Mouse (Mus musculus): ENCODE measurements around the gene Lhb. TPM values are rescaled to one million over a fixed set of nuclear protein-coding genes. Genes with fewer than 3 reads are reported as not detected.

Gene Lhb
- 0.37 and 0.48 TPM in 2 replicates for polyA plus RNA-seq (2015; fragmentation: Nextera tagmentation; extraction: Ambion mirVana)

GRCm38 (mm10) chr7:45420615-45420919 lies at the start of gene Lhb:
Lhb (plus strand) TSS chr7:45420820.

GRCm38 (mm10) chr7:45395578-45396336 lies 24.9 kb upstream of the Lhb start, which contains the start of gene Snrnp70:
Snrnp70 (minus strand) TSS chr7:45395742.

GRCm38 (mm10) chr7:45405091-45406075 lies 15.2 kb upstream of the Lhb start, which contains the start of gene Kcna7:
Kcna7 (plus strand) TSS chr7:45405653.

GRCm38 (mm10) chr7:45413113-45413863 lies 7.3 kb upstream of the Lhb start, which contains the start of gene Ntf5:
Ntf5 (plus strand) TSS chr7:45413695.

GRCm38 (mm10) chr7:45434203-45435015 lies 13.8 kb downstream of the Lhb start, which contains the start of gene Gys1:
Gys1 (plus strand) TSS chr7:45434844.

GRCm38 (mm10) chr7:45437521-45438276 lies 17.1 kb downstream of the Lhb start, which contains the start of gene Ruvbl2:
Ruvbl2 (minus strand) TSS chr7:45438096.

GRCm38 (mm10) chr7:45459564-45460140 lies 39.0 kb downstream of the Lhb start, which contains the start of gene Ftl1:
Ftl1 (minus strand) TSS chr7:45459884.

GRCm38 (mm10) chr7:45466283-45467089 lies 45.9 kb downstream of the Lhb start, which contains the start of gene Bax:
Bax (minus strand) TSS chr7:45466898.

Small RNA genes lying within 50 kb of the gene (microRNA-seq; reads per million reads assigned to microRNA genes)
- not detected for gene Gm22133

Other genes starting within 250 kb of the Lhb start
- gene Gfy, start 241.3 kb upstream of the Lhb start, polyA plus RNA-seq (2015; fragmentation: Nextera tagmentation; extraction: Ambion mirVana) = not detected in 2 replicates
- not detected in 2 replicates for gene Pth2, start 239.8 kb upstream of the Lhb start, polyA plus RNA-seq (2015; fragmentation: Nextera tagmentation; extraction: Ambion mirVana)
- gene Ccdc155, start 215.9 kb upstream of the Lhb start, polyA plus RNA-seq (2015; fragmentation: Nextera tagmentation; extraction: Ambion mirVana) = 0.42 and 0.50 TPM in 2 replicates
- 27.6 and 29.1 TPM in 2 replicates for gene Dkkl1, start 208.7 kb upstream of the Lhb start, polyA plus RNA-seq (2015; fragmentation: Nextera tagmentation; extraction: Ambion mirVana)
- gene Tead2, start 205.1 kb upstream of the Lhb start, polyA plus RNA-seq (2015; fragmentation: Nextera tagmentation; extraction: Ambion mirVana) = 18.3 and 18.6 TPM in 2 replicates
- 3.1 and 4.6 TPM in 2 replicates for gene Cd37, start 181.7 kb upstream of the Lhb start, polyA plus RNA-seq (2015; fragmentation: Nextera tagmentation; extraction: Ambion mirVana)
- 2.2 and 2.6 TPM in 2 replicates for gene Slc6a16, start 179.7 kb upstream of the Lhb start, polyA plus RNA-seq (2015; fragmentation: Nextera tagmentation; extraction: Ambion mirVana)
- not detected in 2 replicates for gene Slc6a21, start 143.3 kb upstream of the Lhb start, polyA plus RNA-seq (2015; fragmentation: Nextera tagmentation; extraction: Ambion mirVana)
- 11.8 and 12.6 TPM in 2 replicates for gene Trpm4, start 87.0 kb upstream of the Lhb start, polyA plus RNA-seq (2015; fragmentation: Nextera tagmentation; extraction: Ambion mirVana)
- gene Hrc, start 85.5 kb upstream of the Lhb start, polyA plus RNA-seq (2015; fragmentation: Nextera tagmentation; extraction: Ambion mirVana) = 0.52 and 0.62 TPM in 2 replicates
- gene Ppfia3, start 53.8 kb upstream of the Lhb start, polyA plus RNA-seq (2015; fragmentation: Nextera tagmentation; extraction: Ambion mirVana) = 33.9 and 35.6 TPM in 2 replicates
- gene Lin7b, start 50.2 kb upstream of the Lhb start, polyA plus RNA-seq (2015; fragmentation: Nextera tagmentation; extraction: Ambion mirVana) = 111 and 123 TPM in 2 replicates
- 146 and 152 TPM in 2 replicates for gene Snrnp70, start 25.1 kb upstream of the Lhb start, polyA plus RNA-seq (2015; fragmentation: Nextera tagmentation; extraction: Ambion mirVana)
- gene Kcna7, start 15.2 kb upstream of the Lhb start, polyA plus RNA-seq (2015; fragmentation: Nextera tagmentation; extraction: Ambion mirVana) = not detected in 2 replicates
- 0.10 TPM in 1 of 2 replicates, not detected in the other for gene Ntf5, start 7.1 kb upstream of the Lhb start, polyA plus RNA-seq (2015; fragmentation: Nextera tagmentation; extraction: Ambion mirVana)
- gene Gys1, start 14.0 kb downstream of the Lhb start, polyA plus RNA-seq (2015; fragmentation: Nextera tagmentation; extraction: Ambion mirVana) = 16.4 and 18.9 TPM in 2 replicates
- 83.2 and 91.0 TPM in 2 replicates for gene Ruvbl2, start 17.3 kb downstream of the Lhb start, polyA plus RNA-seq (2015; fragmentation: Nextera tagmentation; extraction: Ambion mirVana)
- gene Ftl1, start 39.1 kb downstream of the Lhb start, polyA plus RNA-seq (2015; fragmentation: Nextera tagmentation; extraction: Ambion mirVana) = 3,929 and 4,285 TPM in 2 replicates
- gene Bax, start 46.1 kb downstream of the Lhb start, polyA plus RNA-seq (2015; fragmentation: Nextera tagmentation; extraction: Ambion mirVana) = 248 and 251 TPM in 2 replicates
- gene Tulp2, start 61.1 kb downstream of the Lhb start, polyA plus RNA-seq (2015; fragmentation: Nextera tagmentation; extraction: Ambion mirVana) = 0.29 and 0.49 TPM in 2 replicates
- not detected in 2 replicates for gene Gm45808, start 66.0 kb downstream of the Lhb start, polyA plus RNA-seq (2015; fragmentation: Nextera tagmentation; extraction: Ambion mirVana)
- gene Dhdh, start 68.0 kb downstream of the Lhb start, polyA plus RNA-seq (2015; fragmentation: Nextera tagmentation; extraction: Ambion mirVana) = 5.4 and 5.5 TPM in 2 replicates
- 143 and 157 TPM in 2 replicates for gene Nucb1, start 89.6 kb downstream of the Lhb start, polyA plus RNA-seq (2015; fragmentation: Nextera tagmentation; extraction: Ambion mirVana)
- gene Ppp1r15a, start 105.4 kb downstream of the Lhb start, polyA plus RNA-seq (2015; fragmentation: Nextera tagmentation; extraction: Ambion mirVana) = 18.4 and 20.1 TPM in 2 replicates
- gene Plekha4, start 105.5 kb downstream of the Lhb start, polyA plus RNA-seq (2015; fragmentation: Nextera tagmentation; extraction: Ambion mirVana) = 5.5 and 6.7 TPM in 2 replicates
- 0.62 and 0.81 TPM in 2 replicates for gene Hsd17b14, start 134.1 kb downstream of the Lhb start, polyA plus RNA-seq (2015; fragmentation: Nextera tagmentation; extraction: Ambion mirVana)
- gene Bcat2, start 149.3 kb downstream of the Lhb start, polyA plus RNA-seq (2015; fragmentation: Nextera tagmentation; extraction: Ambion mirVana) = 19.8 and 21.5 TPM in 2 replicates
- not detected in 2 replicates for gene Fgf21, start 194.7 kb downstream of the Lhb start, polyA plus RNA-seq (2015; fragmentation: Nextera tagmentation; extraction: Ambion mirVana)
- 0.14 TPM in 1 of 2 replicates, not detected in the other for gene Fut1, start 196.5 kb downstream of the Lhb start, polyA plus RNA-seq (2015; fragmentation: Nextera tagmentation; extraction: Ambion mirVana)
- 0.10 TPM in 1 of 2 replicates, not detected in the other for gene Izumo1, start 201.0 kb downstream of the Lhb start, polyA plus RNA-seq (2015; fragmentation: Nextera tagmentation; extraction: Ambion mirVana)
- gene Rasip1, start 206.7 kb downstream of the Lhb start, polyA plus RNA-seq (2015; fragmentation: Nextera tagmentation; extraction: Ambion mirVana) = 18.8 and 19.9 TPM in 2 replicates
- 4.5 and 5.3 TPM in 2 replicates for gene Mamstr, start 219.2 kb downstream of the Lhb start, polyA plus RNA-seq (2015; fragmentation: Nextera tagmentation; extraction: Ambion mirVana)
- 0.10 and 0.12 TPM in 2 replicates for gene Fut2, start 245.6 kb downstream of the Lhb start, polyA plus RNA-seq (2015; fragmentation: Nextera tagmentation; extraction: Ambion mirVana)

Data from neural tube, postnatal 0 days (tissue).